Mouse (Mus musculus): Measurements from ENCODE around the gene Ero1lb. TPM values are rescaled to one million over a fixed set of nuclear protein-coding genes. Genes with fewer than 3 reads are reported as not detected.

Gene Ero1lb
- total RNA-seq (2018; cell fraction: chromatin; rRNA removed): 10 to 100 TPM in 17 of 26 experiments, 1 to 10 TPM in 9; 3.0 to 22.5 (median 12.1) TPM
- total RNA-seq (2018; cell fraction: cytosol; rRNA removed): 10 to 100 TPM in 18 of 26 experiments, 1 to 10 TPM in 8; 7.7 to 19.2 (median 12.2) TPM
- 10 to 100 TPM in 25 of 26 experiments, 1 to 10 TPM in 1; 6.5 to 34.3 (median 21.0) TPM for total RNA-seq (2018; cell fraction: nucleus; rRNA removed)
- 12.2 to 14.0 TPM (median 12.9 TPM) in 3 replicates for polyA plus RNA-seq (2018)

DNA sequence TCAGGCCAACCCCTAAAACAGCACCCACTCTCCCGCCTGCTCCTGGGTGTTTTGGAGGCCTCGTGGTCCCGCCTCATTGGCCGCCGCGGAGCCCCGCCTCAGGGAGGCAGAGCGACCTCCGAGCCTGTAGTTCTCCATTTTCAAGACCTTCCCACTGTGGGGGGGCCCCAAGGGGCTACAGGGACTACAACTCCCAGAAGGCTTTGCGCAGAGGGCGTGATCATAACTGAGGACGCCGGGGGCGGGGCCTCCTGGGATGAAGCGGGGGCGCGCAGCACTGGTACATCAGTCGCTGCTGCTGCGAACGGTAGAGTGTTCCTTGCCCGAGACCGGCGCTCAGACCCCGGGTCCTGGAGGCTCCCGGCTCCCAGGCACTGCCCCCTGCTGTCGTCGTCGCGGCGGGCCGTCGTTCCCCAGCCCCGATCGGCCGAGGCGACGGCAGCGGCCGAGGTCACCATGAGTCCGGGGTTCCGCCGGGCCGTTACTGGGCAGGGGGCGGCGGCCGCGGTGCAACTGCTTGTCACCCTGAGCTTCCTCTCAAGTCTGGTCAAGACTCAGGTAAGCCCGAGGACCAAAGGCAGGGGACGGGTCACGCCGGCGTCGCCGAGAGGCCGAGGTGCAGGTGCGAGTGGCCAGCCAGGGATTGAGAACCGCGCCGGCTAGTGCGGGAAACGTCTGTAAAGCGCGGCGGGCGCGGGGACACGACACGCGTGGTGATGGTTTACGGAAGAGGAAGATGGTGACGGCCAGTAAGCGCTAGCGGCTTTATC is at the start of gene Ero1lb:
Ero1lb (plus strand) TSS at position 254 of the 770 bp plus-strand sequence.
- H3K36me3 ChIP-seq (ENCODE audit: inconsistent target): no peaks in the 10 kb centered on the region
- H3K79me2 ChIP-seq (ENCODE audit: inconsistent target): peaks cover 42% of the 10 kb centered on the region
- no peak within 1 kb of the TSS for H3K27ac ChIP-seq
- H3K4me3 ChIP-seq (ENCODE audit: inconsistent target): peak within 1 kb of the TSS; percentile 53
- WGBS (ENCODE audit: missing documents): under 1% methylated on average over 73 of the region's 73 CpGs

DNA sequence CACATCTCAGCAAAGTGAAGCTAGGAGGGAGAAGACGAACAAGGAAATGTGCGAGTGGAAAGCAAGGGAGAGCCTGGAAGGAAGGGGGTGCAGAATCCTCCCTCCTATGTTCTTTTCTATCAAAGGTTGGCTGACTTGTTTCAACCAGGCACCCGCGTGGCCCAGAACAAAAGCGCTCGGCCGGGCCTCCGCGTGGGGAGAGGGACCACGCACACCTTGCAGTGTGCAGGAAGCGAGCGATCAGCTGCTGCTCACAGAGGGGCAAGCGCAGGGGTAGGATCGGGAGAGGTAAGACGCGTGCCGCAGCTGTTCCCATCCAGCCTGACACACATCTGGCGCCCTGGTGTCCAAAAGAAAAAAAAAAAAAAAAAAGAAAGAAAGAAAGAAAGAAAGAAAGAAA is 46.3 kb upstream of the Ero1lb start:
- H3K36me3 ChIP-seq (ENCODE audit: inconsistent target): no peaks in the 10 kb centered on the region
- peak overlapping the region; percentile 54 for H3K4me3 ChIP-seq (ENCODE audit: inconsistent target)
- WGBS (ENCODE audit: missing documents): 17% methylated on average over 14 of the region's 18 CpGs
- no peaks in the 10 kb centered on the region for H3K79me2 ChIP-seq (ENCODE audit: inconsistent target)
- H3K27ac ChIP-seq: no peak overlapping the region

GRCm38 (mm10) chr13:12519955-12520584 is 45.6 kb upstream of the Ero1lb start, which contains the start of gene Edaradd:
Gene Edaradd (minus strand): TSS chr13:12520438.
- no peaks in the 10 kb centered on the region for H3K36me3 ChIP-seq (ENCODE audit: inconsistent target)
- 4% methylated on average over 29 of the region's 35 CpGs for WGBS (ENCODE audit: missing documents)
- peak within 1 kb of the TSS; percentile 54 for H3K4me3 ChIP-seq (ENCODE audit: inconsistent target)
- no peak within 1 kb of the TSS for H3K27ac ChIP-seq
- H3K79me2 ChIP-seq (ENCODE audit: inconsistent target): no peaks in the 10 kb centered on the region

- Histone ChIP-seq H3K36me3 (ENCODE audit: inconsistent target) (no peaks in the 10 kb centered on the region), H3K27ac (no peak overlapping the region)
Observed at GRCm38 (mm10) chr13:12522346-12522745, 43.3 kb upstream of the Ero1lb start.

GRCm38 (mm10) chr13:12525678-12526077 is 40.0 kb upstream of the Ero1lb start:
- 72% methylated on average over 4 of the region's 4 CpGs for WGBS (ENCODE audit: missing documents)
- H3K27ac ChIP-seq: no peak overlapping the region
- no peak overlapping the region for H3K4me3 ChIP-seq (ENCODE audit: inconsistent target)
- no peaks in the 10 kb centered on the region for H3K36me3 ChIP-seq (ENCODE audit: inconsistent target)
- H3K79me2 ChIP-seq (ENCODE audit: inconsistent target): no peaks in the 10 kb centered on the region

More at GRCm38 (mm10) chr13:12522346-12522745, 43.3 kb upstream of the Ero1lb start:
- Histone ChIP-seq H3K79me2 (ENCODE audit: inconsistent target) (no peaks in the 10 kb centered on the region), H3K4me3 (ENCODE audit: inconsistent target) (no peak overlapping the region)

DNA sequence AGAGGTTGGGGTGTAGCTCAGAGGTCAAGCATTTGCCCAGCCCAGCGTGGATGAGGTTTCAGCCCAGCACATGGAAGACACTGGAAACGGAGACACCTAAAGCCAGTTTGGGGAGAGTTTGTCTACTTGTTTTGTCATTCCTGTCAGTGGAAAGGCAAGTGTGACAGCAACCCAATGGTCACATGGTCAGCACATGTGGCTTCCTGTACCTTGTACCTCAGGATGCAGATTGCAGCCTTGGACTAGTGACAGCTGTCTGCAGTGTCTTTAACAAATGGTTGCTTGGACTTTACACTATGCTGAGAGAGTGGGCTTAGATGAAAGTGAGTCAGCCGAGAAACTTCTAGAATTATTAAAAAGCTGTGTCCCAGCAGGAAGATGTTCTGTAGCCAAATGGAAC is 31.0 kb upstream of the Ero1lb start:
- Histone ChIP-seq H3K4me3 (ENCODE audit: inconsistent target) (no peak overlapping the region), H3K27ac (no peak overlapping the region), H3K79me2 (ENCODE audit: inconsistent target) (no peaks in the 10 kb centered on the region), H3K36me3 (ENCODE audit: inconsistent target) (no peaks in the 10 kb centered on the region)
- WGBS (ENCODE audit: missing documents): 67% methylated on average over 3 of the region's 3 CpGs

GRCm38 (mm10) chr13:12537971-12538370 is 27.7 kb upstream of the Ero1lb start:
- Histone ChIP-seq H3K27ac (no peak overlapping the region), H3K36me3 (ENCODE audit: inconsistent target) (no peaks in the 10 kb centered on the region), H3K4me3 (ENCODE audit: inconsistent target) (no peak overlapping the region), H3K79me2 (ENCODE audit: inconsistent target) (no peaks in the 10 kb centered on the region)
- WGBS (ENCODE audit: missing documents): 42% methylated on average over 6 of the region's 6 CpGs

- Histone ChIP-seq H3K36me3 (ENCODE audit: inconsistent target) (no peaks in the 10 kb centered on the region), H3K79me2 (ENCODE audit: inconsistent target) (no peaks in the 10 kb centered on the region), H3K4me3 (ENCODE audit: inconsistent target) (no peak overlapping the region), H3K27ac (no peak overlapping the region)
- 70% methylated on average over 11 of the region's 11 CpGs for WGBS (ENCODE audit: missing documents)
Observed at GRCm38 (mm10) chr13:12539716-12540115, 26.0 kb upstream of the Ero1lb start.

DNA sequence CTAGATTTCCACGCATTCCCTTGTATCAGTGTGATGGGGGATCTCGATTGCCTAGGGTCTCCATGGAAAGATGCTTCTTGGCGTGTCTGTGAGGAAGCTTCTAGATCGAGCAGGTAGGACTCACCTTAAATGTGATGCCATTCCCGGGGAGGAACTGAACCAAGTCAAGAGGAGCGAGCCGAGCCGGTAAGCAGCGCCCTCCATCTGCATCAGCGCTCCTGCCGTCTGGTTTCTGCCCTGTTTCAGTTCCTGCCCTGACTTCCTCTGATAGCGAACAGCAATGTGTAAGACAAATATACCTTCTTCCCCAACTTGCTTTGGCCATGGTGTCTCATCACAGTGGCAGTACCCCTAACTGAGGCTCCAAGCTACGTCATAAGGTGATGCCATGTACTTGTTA is 25.6 kb upstream of the Ero1lb start:
- no peaks in the 10 kb centered on the region for H3K36me3 ChIP-seq (ENCODE audit: inconsistent target)
- H3K4me3 ChIP-seq (ENCODE audit: inconsistent target): no peak overlapping the region
- H3K27ac ChIP-seq: no peak overlapping the region
- 54% methylated on average over 13 of the region's 13 CpGs for WGBS (ENCODE audit: missing documents)
- no peaks in the 10 kb centered on the region for H3K79me2 ChIP-seq (ENCODE audit: inconsistent target)

DNA sequence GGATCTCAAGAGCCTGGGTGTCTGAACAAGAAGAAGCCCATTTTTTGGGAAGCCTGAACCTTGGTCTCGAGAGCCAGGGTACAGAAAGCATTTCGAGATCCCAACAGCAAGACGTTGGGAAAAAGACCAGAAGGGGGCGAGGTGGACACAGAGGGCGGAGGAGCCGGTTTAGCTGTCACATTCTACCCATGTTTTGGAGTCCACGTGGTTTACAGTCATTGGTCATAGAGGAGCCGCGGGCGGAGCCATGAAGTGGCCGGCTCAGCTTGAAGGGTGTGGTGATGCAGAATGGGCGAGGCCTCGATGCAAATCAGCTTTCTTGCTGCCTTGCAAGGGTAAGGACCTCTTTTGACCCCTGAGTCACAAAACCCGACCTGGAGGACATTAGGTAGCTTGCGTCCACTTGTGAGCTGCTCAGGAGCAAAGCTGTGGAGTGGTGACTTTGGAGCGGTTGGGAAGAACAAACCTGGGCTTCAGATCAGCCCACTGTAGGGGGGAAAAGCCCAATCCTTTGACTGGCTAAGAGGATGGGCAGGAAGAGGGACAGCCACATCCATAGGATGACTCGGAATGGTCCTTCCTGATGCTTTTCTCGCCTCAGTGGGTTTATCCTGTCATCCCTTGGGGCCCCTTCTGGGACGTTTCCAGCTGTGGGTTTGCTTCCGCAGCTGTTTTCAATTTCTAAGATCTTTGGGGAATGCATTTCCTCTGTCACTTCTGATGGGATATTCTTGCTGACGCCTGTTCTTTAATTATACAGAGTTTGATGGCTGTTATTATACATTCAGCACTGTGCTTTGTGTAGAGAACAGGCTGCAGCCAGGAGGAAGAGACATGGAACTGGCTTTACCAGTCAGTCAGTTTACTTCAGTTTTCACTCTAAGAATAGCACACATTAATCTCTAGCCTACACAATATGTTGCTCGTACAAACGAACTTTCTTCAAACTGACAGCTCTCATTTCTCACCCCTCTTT is 23.4 kb upstream of the Ero1lb start:
- Histone ChIP-seq H3K36me3 (ENCODE audit: inconsistent target) (no peaks in the 10 kb centered on the region), H3K4me3 (ENCODE audit: inconsistent target) (no peak overlapping the region), H3K27ac (no peak overlapping the region), H3K79me2 (ENCODE audit: inconsistent target) (no peaks in the 10 kb centered on the region)
- 11% methylated on average over 22 of the region's 23 CpGs for WGBS (ENCODE audit: missing documents)

DNA sequence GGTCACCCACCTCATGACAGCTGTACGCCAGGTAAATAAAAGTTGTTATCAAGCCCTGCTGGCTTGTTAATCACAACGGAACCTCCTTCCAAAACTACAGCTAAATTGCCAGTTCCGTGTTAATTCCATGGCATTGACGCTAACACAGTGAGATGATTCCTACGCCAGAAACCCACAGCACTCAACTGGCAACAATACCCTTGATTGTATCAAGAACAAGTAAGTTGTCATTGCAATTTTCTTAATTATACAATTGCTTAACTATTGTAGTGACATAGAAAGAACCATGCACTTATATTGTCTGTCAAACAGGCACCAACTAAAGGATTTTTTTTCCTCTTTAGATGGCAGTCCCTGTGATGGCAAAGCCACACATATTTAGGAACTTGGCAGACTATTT is 22.4 kb upstream of the Ero1lb start:
- H3K27ac ChIP-seq: no peak overlapping the region
- 90% methylated on average over 5 of the region's 5 CpGs for WGBS (ENCODE audit: missing documents)

DNA sequence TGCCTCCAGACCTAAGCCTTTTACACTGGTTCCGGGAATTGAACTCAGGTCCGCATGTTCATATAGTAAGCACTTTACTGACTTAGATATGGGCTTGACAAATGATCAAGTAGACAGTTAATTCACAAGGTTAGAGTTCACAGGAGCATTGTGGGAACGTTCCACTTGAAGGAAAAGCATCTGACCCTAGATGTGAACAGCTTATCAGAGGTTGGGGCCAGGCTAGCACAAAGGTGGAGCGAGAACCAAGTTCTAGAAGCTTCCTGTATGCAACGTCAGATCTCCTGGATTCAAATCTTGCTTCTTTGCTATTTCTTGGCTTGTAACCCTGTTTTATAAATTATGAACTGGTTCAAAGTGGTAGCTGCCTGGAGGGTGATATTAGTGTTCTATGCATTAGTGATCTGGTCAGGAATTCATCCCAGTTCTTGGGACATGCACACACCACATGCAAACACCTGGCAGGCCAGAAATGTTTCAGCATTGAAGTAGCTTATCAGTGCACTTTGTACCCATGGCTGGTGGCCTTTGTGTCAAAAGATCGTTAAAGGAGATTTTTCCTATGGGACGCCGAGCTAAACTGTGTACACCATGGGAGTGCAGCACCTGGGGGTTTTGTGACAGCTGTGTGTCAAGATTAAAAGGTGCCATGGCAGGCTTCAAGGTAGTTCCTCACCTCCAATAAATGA is 21.6 kb upstream of the Ero1lb start:
- H3K79me2 ChIP-seq (ENCODE audit: inconsistent target): no peaks in the 10 kb centered on the region
- no peaks in the 10 kb centered on the region for H3K36me3 ChIP-seq (ENCODE audit: inconsistent target)
- WGBS (ENCODE audit: missing documents): 95% methylated on average over 8 of the region's 8 CpGs
- no peak overlapping the region for H3K27ac ChIP-seq
- no peak overlapping the region for H3K4me3 ChIP-seq (ENCODE audit: inconsistent target)

More for the DNA sequence above, 22.4 kb upstream of the Ero1lb start:
- Histone ChIP-seq H3K79me2 (ENCODE audit: inconsistent target) (no peaks in the 10 kb centered on the region), H3K36me3 (ENCODE audit: inconsistent target) (no peaks in the 10 kb centered on the region), H3K4me3 (ENCODE audit: inconsistent target) (no peak overlapping the region)

DNA sequence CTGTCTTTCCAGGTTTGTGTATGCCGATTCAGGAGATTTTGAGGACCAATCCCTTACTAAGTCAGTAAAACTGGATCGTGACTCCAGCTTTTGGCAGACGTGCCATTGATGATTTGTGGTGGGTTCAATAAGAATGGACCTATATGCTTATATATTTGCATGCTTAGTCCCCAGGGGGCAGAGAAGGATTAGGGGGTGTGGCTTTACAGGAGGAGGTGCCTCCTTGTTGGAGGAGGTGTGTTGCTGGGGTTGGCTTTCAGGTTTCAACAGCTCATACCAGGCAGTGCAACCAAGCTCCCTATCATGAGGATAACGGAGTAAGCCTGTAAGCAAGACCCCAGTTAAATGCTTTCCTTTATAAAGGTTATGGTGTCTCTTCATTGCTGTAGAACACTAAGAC is 11.5 kb upstream of the Ero1lb start:
- 87% methylated on average over 4 of the region's 4 CpGs for WGBS (ENCODE audit: missing documents)
- H3K27ac ChIP-seq: no peak overlapping the region
- H3K79me2 ChIP-seq (ENCODE audit: inconsistent target): no peaks in the 10 kb centered on the region
- H3K4me3 ChIP-seq (ENCODE audit: inconsistent target): no peak overlapping the region
- no peaks in the 10 kb centered on the region for H3K36me3 ChIP-seq (ENCODE audit: inconsistent target)

DNA sequence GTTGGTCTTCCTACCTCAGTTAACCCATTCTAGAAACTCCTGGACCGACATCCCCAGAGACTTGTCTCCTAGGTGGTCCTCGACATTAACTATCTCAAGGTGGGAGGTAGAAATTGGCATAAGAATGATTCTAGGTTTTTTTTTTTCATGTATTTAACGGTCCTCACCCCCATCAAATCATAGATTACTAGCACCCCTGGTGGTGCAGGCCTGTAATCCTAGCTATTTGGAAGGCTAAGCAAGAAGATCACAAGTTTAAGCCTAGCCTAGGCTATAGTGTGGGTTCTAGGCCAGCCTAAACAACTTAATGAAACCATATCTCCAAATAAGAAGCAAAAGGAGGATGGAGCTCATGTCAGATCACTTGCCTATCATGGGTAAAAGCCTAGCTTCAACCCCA is 6.6 kb upstream of the Ero1lb start:
- Histone ChIP-seq H3K27ac (no peak overlapping the region), H3K4me3 (ENCODE audit: inconsistent target) (no peak overlapping the region), H3K36me3 (ENCODE audit: inconsistent target) (no peaks in the 10 kb centered on the region), H3K79me2 (ENCODE audit: inconsistent target) (no peaks in the 10 kb centered on the region)
- 80% methylated on average over 3 of the region's 3 CpGs for WGBS (ENCODE audit: missing documents)

All from macrophage (primary cell).